Mouse (Mus musculus) R1 (cell line): ENCODE data around the gene Fam213b.

Source experiments
- DNase-seq: peaks from one replicate; pipeline ENCODE4 v3.0.0-alpha.2; 2018; ENCODE audit warnings: low read depth, low spot score

The Fam213b gene

DNA sequence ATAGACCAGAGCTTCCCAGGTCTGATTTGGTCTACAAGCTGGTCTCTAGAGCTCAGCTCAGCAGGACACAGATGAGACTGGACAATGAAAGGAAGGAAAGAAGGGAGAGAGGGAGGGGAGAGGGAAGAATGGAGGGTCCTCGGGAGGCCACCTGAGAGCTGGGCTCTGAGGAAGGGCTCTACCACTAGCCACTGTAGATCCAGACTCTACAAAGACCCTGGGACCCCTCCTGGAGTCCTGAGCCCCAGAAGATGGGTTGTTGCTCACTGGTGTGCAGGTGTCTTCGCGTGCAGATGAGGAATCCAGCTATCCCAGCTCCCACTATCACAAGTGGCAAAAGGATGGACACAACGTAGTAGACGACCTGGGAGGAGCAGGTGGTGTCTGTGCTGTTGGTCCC, 24.0 kb upstream of the Fam213b start:
- DNase-seq, result no peak

DNA sequence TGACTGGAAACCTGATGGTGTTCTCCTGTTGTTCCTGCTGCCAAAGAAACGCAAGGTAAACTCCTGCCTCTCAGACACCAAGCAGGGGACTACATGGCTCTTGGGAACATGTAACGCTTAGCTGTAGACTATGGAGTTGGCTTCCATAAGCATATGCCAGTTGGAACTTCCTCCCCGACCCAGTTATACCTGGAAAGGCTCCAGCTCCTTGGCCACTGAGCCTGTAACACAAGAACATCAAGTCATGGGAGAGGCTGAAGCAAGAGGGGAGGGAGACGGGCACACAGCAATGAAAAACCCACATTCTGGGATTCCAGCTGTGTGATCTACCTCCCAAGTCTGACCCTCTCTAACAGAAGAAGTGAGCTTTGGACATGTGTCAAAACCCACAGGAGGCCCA, 23.4 kb upstream of the Fam213b start:
- DNase-seq, result no peak

DNA sequence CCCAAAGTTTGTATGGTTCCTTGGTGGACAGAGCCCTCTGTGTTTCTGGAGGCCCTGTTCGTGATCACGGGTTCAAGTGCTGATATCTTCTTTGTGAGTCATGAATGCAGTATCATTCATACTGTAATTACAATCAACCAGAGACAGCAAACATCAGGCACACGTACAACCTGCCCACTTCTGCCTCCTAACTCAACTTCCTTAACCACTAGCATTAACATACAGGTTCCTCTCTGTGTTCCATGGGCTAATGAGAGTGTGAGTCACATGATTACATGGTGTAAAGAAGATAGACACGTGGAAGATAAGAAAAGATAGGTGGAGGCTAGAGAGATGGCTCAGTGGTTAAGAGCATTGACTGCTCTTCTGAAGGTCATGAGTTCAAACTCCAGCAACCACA, 17.7 kb upstream of the Fam213b start:
- DNase-seq, result no peak

DNA sequence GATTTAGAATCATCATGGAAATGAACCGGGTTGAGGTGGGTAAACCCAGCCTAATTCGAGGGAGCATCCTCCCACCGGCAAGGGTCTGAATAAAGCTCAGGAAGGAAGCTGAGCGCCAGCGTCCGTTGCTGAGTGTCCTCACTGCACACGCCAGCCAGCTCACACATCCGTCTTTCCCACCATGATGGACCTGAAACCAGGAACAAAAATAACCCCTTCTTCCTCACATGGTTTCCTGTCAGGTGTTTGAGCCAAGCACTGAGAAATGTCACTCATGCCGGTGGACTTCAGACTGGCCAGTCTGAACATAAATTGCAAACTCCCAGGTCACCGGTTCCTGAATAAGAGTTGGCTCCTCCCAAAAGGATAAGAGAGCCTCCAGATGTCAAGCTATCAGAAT, 16.4 kb upstream of the Fam213b start:
- no peak for DNase-seq

DNA sequence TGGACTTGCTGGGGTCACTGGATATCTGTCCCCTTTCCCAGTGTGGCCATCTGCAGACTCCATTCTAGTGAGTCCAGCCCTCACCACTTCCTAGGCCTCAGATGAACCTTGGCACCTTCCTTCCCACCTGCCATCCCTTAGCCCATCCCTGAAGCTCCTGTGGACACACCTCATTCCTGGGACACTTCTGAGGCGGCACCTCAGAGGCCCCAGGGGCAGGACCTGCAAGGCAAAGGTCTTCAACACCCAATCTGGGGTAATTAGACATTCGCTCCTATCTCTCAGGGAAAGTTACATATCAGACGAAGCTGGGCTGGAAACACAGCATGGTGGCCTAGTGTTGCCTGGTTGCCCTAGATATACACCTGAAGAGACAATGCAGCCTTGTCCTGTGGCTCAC, 15.8 kb upstream of the Fam213b start:
- DNase-seq, result no peak

DNA sequence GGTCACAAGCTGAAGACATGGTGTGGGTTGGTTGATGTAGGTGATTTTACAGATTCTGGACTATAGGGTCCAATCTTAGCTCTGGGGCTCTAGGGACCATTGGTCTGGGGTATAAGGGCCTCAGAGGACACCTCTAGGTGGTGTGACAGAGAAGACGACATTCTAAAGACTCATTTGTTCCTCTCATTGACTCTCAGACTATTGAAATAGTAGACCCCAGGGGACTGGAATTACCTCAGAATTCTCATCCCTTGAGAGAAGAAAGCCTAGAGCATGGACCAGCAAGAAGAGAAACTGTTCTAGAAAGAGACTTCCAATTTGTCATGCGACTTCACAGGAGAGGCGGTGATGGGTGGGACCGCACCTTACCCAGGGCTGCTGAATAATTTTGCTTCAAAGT, 15.3 kb upstream of the Fam213b start:
- no peak for DNase-seq

DNA sequence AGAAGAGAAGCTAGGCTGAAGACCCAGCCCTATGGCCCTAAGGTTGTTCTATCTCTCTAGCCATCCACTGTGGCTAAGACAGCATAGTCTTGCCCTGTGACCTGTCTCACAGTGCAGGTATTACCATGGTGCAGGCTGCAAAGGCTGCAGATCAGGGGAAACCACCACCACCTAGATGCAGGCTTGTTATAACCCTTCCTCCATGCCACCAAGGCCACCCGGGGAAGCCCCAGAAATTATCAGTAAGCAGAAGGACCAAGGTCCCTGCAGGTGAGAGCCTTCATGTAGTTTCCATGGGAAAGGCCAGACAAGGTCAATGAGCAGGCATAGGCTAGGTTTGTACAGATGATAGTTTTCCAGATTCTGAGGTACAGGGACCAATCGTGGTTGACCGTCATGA, 14.9 kb upstream of the Fam213b start:
- no peak for DNase-seq

DNA sequence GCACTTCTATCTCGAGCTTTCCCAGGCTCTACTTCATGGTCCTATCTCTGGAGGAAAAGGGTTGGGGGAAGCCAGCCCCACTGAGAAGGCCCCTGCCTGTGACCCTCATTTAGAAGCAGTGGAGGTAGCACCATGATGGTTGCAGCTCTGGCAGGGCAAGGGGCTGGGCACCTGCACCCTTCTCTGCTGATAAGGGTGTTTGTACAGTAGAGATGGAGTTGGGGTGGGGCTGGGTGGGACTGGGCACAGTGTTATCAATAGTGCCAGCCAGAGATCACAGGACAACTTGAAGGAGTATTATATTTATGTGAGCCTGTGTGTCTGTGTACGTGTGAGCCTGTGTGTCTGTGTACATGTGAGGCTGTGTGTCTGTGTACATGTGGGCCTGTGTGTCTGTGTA, 12.7 kb upstream of the Fam213b start:
- no peak for DNase-seq

DNA sequence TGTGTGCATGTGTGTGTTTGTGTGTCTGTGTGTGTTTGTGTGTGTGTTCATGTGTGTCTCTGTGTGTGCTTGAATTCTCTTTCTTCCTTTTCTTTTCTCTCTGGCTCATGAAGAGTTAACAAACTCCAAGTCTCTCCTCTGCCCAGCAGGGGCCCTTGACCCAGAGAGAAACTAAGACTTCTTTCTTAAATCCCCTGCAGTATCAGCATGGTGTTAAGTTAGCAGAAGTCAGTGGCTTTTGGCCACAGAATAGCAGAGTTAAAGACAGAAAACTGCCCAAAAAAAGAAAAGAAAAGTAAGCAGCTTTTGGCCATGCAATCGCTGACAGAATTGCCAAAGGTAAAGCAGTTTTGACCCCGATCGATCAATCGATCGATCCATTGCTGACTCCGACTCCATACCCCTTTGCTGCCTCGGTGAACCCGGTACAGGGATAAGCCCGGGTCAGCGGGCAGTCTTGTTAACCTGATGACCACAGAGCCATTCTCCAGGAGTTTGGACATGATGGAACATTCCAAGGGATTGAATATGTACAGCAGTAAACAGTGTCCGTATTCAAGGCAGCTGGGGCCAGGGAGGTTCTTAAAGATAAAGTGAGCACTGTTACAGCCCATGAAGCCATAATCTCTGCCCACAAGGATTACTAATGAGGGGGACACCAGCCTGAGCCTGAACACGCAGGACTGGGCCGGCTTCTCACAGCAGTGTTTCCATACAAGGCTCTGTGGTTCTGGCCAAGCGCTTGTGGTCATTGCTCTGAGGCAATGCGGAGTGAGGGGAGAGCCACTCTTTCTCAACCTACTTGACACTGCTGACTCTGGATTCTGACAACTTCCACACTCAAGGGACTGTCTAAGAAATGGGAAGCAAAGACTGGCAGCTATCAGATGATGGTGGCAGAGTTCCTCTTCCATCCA, 11.9 kb upstream of the Fam213b start:
- no peak for DNase-seq

DNA sequence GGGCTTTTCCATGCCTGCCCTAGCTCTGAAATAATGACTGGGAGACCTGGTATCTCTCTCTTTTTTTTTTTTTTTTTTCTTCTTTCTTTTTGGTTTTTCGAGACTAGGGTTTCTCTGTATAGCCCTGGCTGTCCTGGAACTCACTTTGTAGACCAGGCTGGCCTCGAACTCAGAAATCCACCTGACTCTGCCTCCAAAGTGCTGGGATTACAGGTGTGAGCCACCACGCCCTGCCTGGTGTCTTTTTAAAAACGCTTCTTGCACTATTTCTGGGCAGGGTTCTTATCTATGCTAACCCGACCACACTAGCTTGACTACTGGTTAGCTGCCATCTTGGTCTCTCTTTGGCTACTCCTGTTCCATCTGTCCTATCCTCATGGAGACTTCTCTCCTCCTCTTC, 9.6 kb upstream of the Fam213b start:
- DNase-seq, result no peak

DNA sequence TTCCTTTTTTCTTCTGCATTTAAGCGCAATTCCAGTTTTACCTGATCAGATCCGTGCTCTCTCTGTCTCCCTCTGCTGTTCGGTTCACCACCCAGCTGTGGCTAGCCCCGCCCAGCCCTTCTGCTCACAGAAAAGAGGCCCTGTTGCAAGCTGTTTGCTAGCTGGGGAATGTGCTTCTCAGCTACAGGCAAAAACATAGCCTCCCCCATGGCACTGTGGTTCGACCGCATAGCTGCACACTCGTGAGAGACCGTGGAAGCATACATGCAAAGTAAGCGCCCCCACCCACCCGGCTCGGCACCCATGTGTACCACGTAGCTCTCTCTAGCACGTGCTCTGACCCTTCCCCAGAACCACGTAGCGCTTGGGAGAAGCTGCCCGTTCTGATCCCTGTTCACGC, 8.9 kb upstream of the Fam213b start:
- DNase-seq, result peak; percentile 88

DNA sequence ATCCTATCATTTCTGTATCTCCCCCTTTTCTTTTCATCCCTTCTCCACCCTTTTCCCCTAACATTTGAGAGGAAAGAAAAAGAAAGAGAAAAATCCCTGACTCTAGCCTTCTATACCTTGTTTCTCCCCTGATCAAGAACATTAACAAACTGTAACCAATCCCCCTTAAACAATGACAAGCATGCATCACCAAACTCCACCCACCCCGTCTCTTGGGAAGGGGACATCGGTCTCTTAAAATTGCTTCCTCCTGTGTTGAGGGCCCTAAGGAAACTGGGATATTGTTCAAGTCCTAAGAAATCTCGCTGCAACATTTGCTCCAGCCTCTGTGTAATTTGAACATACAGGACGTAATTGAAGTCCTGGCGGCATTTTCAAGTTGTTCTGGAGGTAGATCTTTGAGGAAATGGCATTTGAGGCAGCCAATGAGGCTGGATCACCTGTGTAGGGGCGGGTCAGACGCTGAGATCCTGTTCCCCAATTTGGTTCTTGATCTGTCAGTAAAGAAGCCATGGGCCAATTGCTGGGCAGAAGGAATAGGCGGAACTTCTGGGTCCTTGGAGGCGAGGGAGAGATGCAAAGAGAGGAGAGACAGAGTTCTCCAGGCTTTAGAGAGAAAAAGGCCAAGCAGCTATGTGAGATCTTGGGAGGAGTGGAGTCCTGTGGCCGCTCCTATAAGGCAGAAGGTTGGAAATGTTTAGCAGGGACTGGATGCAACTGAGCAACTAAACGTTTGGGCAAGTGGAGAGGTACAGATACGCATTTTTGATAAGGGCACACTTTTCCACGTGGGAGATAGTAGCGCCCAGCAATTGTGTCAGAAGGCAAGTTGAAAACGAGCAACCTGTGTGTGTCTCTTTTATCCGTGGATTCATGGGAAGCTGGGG, 5.5 kb upstream of the Fam213b start:
- DNase-seq, result peak; percentile 97

DNA sequence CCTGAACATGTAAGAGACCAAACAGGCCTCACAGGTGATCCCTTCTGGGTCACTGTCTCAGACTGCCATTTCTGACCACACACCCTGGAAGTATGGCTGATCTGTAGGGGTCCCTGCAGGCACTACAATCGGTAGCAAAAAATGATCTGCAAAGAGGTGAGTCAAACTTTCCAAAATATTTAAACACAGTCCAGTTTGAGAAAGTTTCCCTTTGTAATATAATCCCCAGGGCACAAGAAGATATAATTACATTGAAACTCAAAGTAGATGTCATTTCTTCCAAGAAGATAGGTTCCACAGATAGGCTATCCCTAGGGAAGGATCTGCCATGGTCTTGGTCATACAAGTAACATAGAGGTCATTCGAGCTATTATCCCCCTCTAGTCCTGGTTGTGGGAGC, 3.4 kb upstream of the Fam213b start:
- no peak for DNase-seq

DNA sequence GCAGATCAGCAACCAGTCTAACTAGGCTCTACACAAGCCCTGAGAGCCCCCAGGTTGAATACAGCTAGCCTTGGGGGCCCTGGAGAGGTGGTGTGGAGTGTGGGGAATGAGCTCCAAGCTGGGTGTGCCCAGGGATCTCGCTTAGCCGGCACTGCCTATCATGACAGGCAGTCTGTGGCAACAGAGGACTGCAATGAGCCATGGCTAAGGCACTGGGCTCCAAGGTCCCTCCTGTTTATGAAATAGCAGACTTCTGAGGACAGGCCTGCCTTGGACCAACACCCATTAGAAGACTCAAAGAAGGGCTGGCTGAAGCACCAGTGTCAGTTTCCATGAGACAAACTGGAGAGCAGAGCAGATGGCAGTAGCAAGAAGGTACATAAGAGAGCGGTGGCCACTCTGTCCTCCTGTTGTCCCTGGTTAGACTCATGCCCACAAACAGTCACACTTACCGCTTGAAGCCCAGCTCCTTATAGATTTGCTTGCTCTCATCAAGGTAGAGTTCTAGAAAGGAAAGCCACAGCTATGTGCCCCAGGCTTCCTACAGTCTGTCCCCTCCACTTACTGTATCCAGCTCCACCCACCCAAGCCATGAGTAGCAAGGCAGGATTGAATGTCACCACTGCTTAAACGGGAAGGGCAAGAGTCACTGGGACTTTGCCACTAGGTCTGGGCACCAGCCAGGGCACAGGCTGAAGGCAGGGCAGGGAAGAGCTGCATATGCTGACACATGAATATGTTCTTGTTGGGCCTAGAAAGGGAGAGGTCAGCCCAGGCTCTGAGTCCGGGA, 1.1 kb downstream of the Fam213b start:
- no peak for DNase-seq

DNA sequence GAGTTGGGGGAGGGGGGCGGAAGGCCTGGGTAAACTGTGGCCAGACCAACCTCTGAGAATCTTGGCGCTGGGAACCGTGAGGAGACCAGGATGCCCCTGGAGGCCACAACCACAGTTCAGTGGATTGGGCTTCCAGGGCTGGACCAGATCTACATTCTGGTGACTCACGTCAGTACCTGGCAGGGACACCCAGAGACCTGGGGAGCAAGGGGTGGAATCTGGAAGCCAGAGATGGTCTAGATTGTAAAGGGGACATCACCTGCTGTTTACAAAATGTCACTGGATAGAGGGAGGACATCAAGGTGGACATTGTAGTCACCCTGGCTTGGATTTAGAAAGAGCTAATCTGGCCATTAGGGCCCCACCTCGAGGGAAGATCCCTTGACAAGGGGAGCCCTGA, 3.4 kb downstream of the Fam213b start:
- no peak for DNase-seq

DNA sequence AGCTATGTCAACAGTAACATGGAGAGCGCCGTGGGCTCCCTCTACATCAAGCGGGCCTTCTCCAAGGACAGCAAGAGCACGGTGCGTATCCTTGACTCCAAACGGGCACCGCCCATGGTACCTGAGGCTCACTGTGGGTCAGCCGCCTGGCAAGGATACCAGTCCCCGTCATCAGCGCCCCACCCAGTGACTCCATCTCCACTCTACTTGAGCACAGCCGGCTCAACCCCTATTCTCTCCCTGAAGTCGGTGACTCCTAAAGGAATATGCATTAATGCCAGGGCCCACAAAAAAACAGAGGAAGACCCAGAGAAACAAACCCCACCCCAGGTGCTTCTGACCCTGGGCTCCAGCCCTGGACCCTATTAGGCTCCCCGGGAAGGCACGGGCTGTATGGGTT, 8.0 kb downstream of the Fam213b start:
- DNase-seq, result no peak

DNA sequence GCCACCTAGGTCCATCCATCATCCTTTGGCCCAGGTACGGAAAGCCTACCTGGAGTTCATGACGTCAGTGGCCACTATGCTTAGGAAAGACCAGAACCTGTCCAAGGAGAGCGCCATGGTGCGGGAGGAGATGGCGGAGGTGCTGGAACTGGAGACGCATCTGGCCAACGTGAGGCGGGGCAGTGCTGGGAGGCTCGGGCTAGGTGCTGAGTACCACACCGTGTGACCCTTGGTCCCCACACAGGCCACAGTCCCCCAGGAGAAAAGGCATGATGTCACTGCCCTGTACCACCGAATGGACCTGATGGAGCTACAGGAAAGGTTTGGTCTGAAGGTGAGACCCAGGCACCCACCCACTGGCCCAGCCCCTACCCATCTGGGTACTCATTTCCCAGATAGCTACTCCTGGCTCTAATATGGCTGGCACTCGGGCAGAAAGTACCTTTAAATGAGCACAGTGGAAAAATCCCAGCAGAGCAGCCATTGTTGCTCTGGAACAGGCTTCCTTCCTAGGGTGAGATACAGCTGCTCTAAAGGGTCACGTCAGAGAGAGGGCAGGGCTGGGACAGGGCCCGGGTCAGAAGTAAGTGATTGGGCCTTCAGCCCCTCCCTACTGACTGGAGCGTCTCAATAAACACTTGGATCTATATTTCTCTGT, 11.2 kb downstream of the Fam213b start:
- DNase-seq, result no peak

DNA sequence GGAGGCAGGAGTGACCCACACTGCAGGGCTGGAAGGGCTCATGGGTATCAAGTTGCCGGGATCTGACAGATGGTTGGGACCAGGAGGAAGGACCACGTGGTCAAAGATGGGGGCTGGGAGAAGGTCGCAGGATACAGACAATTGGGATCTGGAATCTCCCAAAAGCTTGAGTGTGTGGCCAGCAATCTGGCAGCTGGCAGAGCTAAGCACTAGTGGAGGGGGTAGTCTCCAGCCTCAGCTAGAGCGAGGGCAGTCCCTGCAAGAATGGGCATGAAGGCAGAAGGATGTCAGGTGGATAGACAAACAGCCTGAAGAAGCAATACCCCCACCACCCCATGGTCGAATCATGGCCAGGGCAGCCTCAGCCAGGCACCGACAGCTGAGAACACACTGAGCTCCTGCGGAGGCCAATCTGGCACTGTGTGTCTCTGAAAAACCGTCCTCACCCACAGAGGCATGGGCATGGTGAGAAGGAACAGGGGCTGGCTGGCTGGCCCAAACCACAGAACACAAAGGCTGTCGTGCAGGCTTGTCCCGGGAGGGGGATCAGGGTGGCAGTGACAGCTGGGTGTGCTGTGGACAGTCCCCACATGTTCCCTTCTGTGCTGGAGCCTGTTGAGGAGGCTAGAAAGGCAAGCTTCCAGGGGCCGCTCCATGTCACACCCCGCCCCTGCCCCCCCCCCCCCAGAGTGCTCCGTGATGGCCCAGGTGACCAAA, 11.9 kb downstream of the Fam213b start:
- no peak for DNase-seq

DNA sequence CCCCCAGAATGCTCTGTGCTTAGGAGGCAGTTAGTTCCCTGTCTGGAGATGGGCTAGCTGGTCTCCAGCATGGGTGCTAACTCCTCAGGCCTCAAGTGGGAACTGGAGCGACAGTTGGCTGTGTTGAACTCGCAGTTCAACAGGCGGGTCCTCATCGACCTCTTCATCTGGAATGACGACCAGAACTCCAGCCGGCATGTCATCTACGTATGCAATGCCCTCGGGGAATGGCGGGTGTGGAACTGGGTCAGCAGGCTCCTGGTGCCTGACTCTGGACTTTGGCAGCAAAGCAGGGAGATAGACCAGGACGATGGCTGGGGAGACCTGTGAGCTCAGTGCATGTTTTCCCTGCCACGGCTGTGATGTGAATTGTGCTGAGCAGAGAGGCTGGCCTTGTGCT, 13.5 kb downstream of the Fam213b start:
- DNase-seq, result no peak

DNA sequence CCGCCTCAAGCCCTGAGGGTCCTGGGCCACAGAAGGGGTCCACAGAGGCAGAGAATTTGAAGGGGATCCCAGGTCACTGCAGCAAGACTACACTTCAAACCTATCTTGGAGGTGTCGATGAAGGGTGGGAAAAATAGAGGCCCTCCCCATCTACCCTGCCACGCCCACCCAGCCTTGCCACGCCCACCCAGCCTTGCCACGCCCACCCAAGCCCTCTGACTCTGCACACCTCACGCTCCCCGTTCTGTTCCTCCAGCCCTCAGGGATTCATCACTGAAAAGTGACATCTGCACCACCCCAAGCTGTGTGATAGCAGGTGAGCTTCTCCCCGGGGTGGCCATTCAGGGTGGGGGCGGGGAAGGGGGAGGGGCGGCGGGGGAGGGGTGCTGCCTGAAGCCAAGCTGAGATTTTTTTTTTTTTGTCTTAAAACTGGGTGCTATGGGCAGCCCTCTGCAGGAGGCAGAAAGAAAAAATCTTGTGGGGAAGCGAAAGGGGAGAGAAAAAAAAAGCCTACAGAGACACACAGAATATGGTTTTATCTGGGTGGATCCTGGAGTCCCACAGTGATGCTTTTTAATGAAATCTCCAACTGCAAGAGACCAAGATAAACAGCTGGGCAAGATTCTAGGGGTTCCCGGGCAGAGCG, 16.8 kb downstream of the Fam213b start:
- peak; percentile 62 for DNase-seq
